Mouse (Mus musculus) lung, postnatal 0 days (tissue): Measurements from ENCODE around the gene Eda. TPM values are rescaled to one million over a fixed set of nuclear protein-coding genes. Genes with fewer than 3 reads are reported as not detected.

Source experiments
- ATAC-seq: fragments of 200-750 bp; cut with Nextera tagmentation; 2 replicates; pipeline ENCODE4 v1.8.0; 2017; ENCODE audit warnings: moderate library complexity
- DNase-seq: peaks from one replicate; pipeline ENCODE4 v3.0.0-alpha.2; 2016; ENCODE audit warnings: low spot score
- H3K27ac ChIP-seq: fragments of 300-500 bp; sonication (generic); 2 replicates; pipeline ENCODE4 v1.5.1; 2014; ENCODE audit warnings: antibody characterized with exemption, mild to moderate bottlenecking, low read length, mixed read lengths
- H3K27me3 ChIP-seq: fragments of 300-500 bp; sonication (generic); replicated peaks from 2 replicates; pipeline ENCODE4 v1.6.1; 2014; ENCODE audit warnings: low read length, mixed read lengths; ENCODE audit not compliant: insufficient read depth
- H3K36me3 ChIP-seq: fragments of 300-500 bp; sonication (generic); 2 replicates; pipeline ENCODE4 v1.6.1; 2014; ENCODE audit warnings: low read length, mixed read lengths; ENCODE audit not compliant: insufficient read depth
- H3K4me1 ChIP-seq: fragments of 300-500 bp; sonication (generic); 2 replicates; pipeline ENCODE4 v1.6.1; 2014; ENCODE audit warnings: antibody characterized with exemption, low read depth, low read length, mixed read lengths; ENCODE audit not compliant: insufficient read depth
- H3K4me2 ChIP-seq: fragments of 300-500 bp; sonication (generic); replicated peaks from 2 replicates; pipeline ENCODE4 v1.6.1; 2014; ENCODE audit warnings: low read depth, mild to moderate bottlenecking, low read length, moderate library complexity, mixed read lengths
- H3K4me3 ChIP-seq: fragments of 300-500 bp; sonication (generic); 2 replicates; pipeline ENCODE4 v1.5.1; 2014; ENCODE audit warnings: low read depth, low read length
- H3K9ac ChIP-seq: fragments of 300-500 bp; sonication (generic); replicated peaks from 2 replicates; pipeline ENCODE4 v1.6.1; 2014; ENCODE audit warnings: low read depth, mild to moderate bottlenecking
- H3K9me3 ChIP-seq: fragments of 300-500 bp; sonication (generic); 2 replicates; pipeline ENCODE4 v1.6.1; 2016; ENCODE audit warnings: low read length, mixed read lengths
- CTCF ChIP-seq: IDR thresholded peaks from 2 replicates; pipeline ENCODE4 v1.5.1; 2016; ENCODE audit warnings: antibody characterized with exemption, mild to moderate bottlenecking
- EP300 ChIP-seq: IDR thresholded peaks from 2 replicates; pipeline ENCODE4 v1.6.1; 2016; ENCODE audit warnings: antibody characterized with exemption, mild to moderate bottlenecking, control low read depth
- WGBS: fragments of 180-500 bp; shearing (Covaris S2); extraction: QIAGEN DNeasy Blood & Tissue Kit; methylation state at CpG from one replicate; pipeline ENCODE4 v1.1.7; 2014; 5-methylcytosine and 5-hydroxymethylcytosine counted together
- polyA plus RNA-seq: library from polyadenylated mRNA; unstranded; fragments of >200 nt; fragmentation: Nextera tagmentation; extraction: Ambion mirVana; gene quantifications from 2 replicates; pipeline ENCODE4 v1.2.1, GENCODE M21; 2015

Gene Eda
- polyA plus RNA-seq, 1 experiment from 2014 or later: 0.95 TPM

DNA sequence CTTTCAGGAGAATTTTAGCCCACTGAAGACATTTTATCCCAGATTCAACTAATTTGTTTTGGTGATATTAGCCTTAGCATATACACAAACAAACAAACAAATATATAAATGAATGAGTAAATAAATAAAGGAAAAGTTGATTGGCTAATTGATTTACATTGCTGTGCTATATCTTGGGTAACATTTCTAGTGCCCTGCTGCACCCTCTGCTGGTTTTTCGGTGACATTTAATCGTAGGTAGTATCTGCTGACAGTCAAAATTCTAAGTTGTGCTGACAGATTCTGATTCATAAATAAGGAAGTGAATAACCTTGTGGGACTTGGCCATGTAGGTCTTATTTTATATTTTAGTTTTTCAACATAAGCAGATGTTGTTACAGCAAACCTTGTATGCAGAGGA is 2.9 kb downstream of the Eda start:
- H3K4me3 ChIP-seq: no peak overlapping the region
- H3K36me3 ChIP-seq: no peaks in the 10 kb centered on the region
- no peak overlapping the region for H3K27ac ChIP-seq
- no peaks in the 10 kb centered on the region for H3K4me1 ChIP-seq
- H3K4me2 ChIP-seq: no peak overlapping the region
- no peak overlapping the region for H3K9ac ChIP-seq
- no peaks in the 10 kb centered on the region for H3K9me3 ChIP-seq
- ATAC-seq (no peak), DNase-seq (no peak)
- H3K27me3 ChIP-seq: no peaks in the 10 kb centered on the region
- TF ChIP-seq EP300 (no peak), CTCF (peak; percentile 15; the same call in 1 of the 2 replicates)
- WGBS: 80% methylated on average over 2 of the region's 2 CpGs

GRCm38 (mm10) chrX:99993434-99993833 is 18.0 kb downstream of the Eda start:
- no peaks in the 10 kb centered on the region for H3K4me1 ChIP-seq
- no peak overlapping the region for H3K4me2 ChIP-seq
- H3K36me3 ChIP-seq: no peaks in the 10 kb centered on the region
- 100% methylated on average over 1 of the region's 1 CpGs for WGBS
- ATAC-seq (no peak), DNase-seq (no peak)
- H3K27ac ChIP-seq: no peak overlapping the region
- H3K9ac ChIP-seq: no peak overlapping the region
- H3K27me3 ChIP-seq: no peaks in the 10 kb centered on the region
- H3K9me3 ChIP-seq: no peaks in the 10 kb centered on the region
- H3K4me3 ChIP-seq: no peak overlapping the region
- TF ChIP-seq EP300 (no peak), CTCF (no peak)

- Histone ChIP-seq H3K4me2 (no peak overlapping the region), H3K9me3 (no peaks in the 10 kb centered on the region), H3K36me3 (no peaks in the 10 kb centered on the region), H3K27me3 (no peaks in the 10 kb centered on the region), H3K4me1 (no peaks in the 10 kb centered on the region), H3K27ac (no peak overlapping the region), H3K9ac (no peak overlapping the region), H3K4me3 (no peak overlapping the region)
- WGBS: 92% methylated on average over 2 of the region's 2 CpGs
- ATAC-seq (no peak), DNase-seq (no peak)
- TF ChIP-seq EP300 (no peak), CTCF (no peak)
Measured at GRCm38 (mm10) chrX:99999342-99999741, 23.9 kb downstream of the Eda start.

DNA sequence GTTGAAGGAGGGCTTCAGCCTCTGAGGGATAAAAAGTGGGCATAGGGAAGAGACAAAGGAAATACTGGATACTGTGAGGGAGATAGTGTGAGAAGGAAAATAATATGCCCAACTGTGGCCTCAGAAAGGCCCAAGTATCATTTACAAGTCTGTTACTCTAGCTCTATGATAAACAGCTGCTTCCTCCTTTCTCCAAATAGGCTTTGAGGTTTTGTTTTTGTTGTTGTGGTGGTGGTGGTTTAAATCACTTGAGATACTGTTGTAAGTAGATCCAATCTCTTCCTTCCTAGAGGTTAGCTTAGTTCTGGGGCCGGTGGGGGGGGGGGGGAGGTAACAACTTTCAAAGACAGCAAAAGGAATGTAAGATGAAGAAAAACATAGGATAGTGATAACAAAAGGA is 143.0 kb downstream of the Eda start:
- no peaks in the 10 kb centered on the region for H3K36me3 ChIP-seq
- no peak overlapping the region for H3K4me3 ChIP-seq
- no peak overlapping the region for H3K27ac ChIP-seq
- H3K4me2 ChIP-seq: no peak overlapping the region
- no peaks in the 10 kb centered on the region for H3K9me3 ChIP-seq
- no peak overlapping the region for H3K9ac ChIP-seq
- ATAC-seq (no peak), DNase-seq (no peak)
- no CpG with 5 or more reads among the region's 1 CpGs for WGBS
- H3K4me1 ChIP-seq: no peaks in the 10 kb centered on the region
- TF ChIP-seq EP300: no peak
- TF ChIP-seq CTCF: no peak
- H3K27me3 ChIP-seq: no peaks in the 10 kb centered on the region

DNA sequence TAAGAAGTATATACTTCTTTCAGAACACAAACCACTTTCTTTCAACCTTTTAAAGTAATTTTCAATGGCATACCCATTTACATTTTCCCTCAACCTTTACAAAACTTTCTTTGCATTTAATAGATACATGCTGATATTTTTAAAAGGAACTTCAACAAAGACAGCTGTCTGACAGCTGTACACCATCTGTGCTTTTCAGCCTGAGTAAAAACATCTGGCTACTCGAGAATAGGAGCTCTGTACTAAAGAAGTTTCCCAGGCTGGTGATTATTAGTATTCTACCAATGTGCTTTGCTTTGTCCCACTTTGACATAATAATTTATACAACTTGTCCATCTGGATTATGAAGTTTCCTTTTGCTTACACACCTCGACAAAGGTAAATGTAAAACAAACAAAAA is 219.9 kb downstream of the Eda start:
- TF ChIP-seq CTCF (no peak), EP300 (no peak)
- Histone ChIP-seq H3K4me3 (no peak overlapping the region), H3K27ac (no peak overlapping the region), H3K4me1 (no peaks in the 10 kb centered on the region), H3K36me3 (no peaks in the 10 kb centered on the region), H3K9ac (no peak overlapping the region), H3K27me3 (no peaks in the 10 kb centered on the region), H3K4me2 (no peak overlapping the region), H3K9me3 (no peaks in the 10 kb centered on the region)
- ATAC-seq (no peak), DNase-seq (peak; percentile 7)
- 36% methylated on average over 2 of the region's 2 CpGs for WGBS

DNA sequence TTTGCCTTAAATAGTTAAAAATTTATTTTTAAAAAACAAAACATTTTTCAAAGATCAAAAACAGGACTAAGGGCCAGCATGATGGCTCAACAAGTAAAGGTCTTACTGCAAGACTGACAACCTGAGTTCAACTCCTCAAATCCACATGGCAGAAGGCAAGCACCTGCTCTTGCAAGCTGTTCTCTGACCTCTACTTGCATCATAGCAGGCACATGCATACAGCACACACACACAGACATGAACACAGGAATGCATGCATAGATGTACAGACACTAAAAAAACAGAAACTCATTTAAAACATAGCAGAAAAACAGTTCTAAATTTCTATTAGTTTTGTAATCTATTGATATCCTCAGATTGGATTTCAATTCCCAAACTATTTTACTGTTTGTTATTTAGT is 338.2 kb downstream of the Eda start:
- ATAC-seq (no peak), DNase-seq (no peak)
- H3K9me3 ChIP-seq: no peaks in the 10 kb centered on the region
- no peak overlapping the region for H3K9ac ChIP-seq
- no peak overlapping the region for H3K27ac ChIP-seq
- no peak overlapping the region for H3K4me2 ChIP-seq
- no peaks in the 10 kb centered on the region for H3K36me3 ChIP-seq
- TF ChIP-seq EP300 (no peak), CTCF (no peak)
- H3K27me3 ChIP-seq: no peaks in the 10 kb centered on the region
- H3K4me1 ChIP-seq: no peaks in the 10 kb centered on the region
- H3K4me3 ChIP-seq: no peak overlapping the region

DNA sequence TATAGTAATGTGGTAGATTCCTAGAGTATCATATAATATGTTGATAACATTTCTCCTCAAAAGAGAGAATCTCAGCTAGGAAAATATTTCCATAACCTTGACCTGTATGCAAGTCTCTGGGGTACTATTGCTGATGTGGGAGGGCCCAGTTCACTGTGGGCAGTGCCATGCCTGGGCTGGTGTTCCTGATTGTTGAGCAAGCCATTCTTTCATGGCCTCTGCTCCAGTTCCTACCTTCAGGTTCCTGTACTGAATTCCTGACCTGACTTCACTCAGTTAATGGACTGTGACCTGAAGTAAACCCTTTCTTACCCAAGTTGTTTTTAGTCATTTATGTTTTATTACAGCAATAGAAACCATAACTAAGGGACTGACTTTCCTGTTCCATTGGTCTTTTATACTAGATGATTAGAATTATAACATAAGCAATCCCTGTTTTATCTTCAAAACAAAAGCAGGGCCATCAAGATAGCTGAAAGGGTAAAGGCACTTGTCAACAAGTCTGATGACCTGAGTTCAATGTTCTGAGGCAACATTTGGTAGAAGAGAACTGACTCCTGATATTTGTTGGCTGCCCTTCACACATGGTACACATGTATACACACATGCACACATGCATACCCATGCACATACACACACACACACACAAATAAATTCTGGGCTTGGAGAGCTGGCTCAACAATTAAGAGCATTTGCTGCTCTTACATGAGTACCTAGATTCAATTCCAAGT is 338.9 kb downstream of the Eda start:
- ATAC-seq: no peak
- no peak for DNase-seq
- TF ChIP-seq EP300 (no peak), CTCF (no peak)

More for the DNA sequence above, 338.9 kb downstream of the Eda start:
- no peak overlapping the region for H3K9ac ChIP-seq
- H3K4me2 ChIP-seq: no peak overlapping the region
- H3K27ac ChIP-seq: no peak overlapping the region
- no peaks in the 10 kb centered on the region for H3K36me3 ChIP-seq
- no peaks in the 10 kb centered on the region for H3K4me1 ChIP-seq
- H3K4me3 ChIP-seq: no peak overlapping the region
- no peaks in the 10 kb centered on the region for H3K9me3 ChIP-seq
- H3K27me3 ChIP-seq: no peaks in the 10 kb centered on the region
